23 mouse cellular contexts compared by ENCODE assay signal in the genomic region with DNA sequence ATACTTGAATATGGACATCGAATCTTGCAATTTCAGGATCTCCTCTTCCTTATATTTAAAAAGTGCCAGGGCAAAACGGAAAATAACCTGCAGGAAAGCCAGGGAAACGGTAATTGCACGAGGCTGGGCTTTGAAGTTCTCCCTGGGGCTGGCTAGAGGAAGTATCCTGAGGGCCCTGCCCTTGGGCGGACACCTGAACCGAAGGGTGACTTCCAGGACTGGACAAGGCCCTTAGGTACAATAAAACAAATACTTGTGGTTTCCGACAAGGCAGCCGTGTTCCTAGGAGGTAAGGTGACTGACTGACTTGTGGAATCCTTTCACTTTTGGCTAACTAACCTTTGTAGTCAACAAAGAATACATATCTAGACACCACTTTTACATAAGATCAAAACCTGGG. TPM values are rescaled to one million over a fixed set of nuclear protein-coding genes. Genes with fewer than 3 reads are reported as not detected.
"Had no signal": no experiment of that assay in that cellular context is flagged by ENCODE, and none has a peak within 500 bp of the region (broad histone marks: within the 10 kb centered on the region; RNA-seq: fewer than 3 reads in every experiment).

No protein-coding gene starts in this region.

- ATAC-seq: forebrain, postnatal 0 days; hindbrain, postnatal 0 days; intestine, embryonic 16.5 days had no signal

- H3K9ac ChIP-seq: forebrain, postnatal 0 days; heart, embryonic 12.5 days; hindbrain, embryonic 13.5 days; hindbrain, embryonic 15.5 days; kidney, embryonic 15.5 days; limb, embryonic 13.5 days; limb, embryonic 15.5 days had no signal

- H3K9me3 ChIP-seq: heart, embryonic 10.5 days; heart, embryonic 12.5 days; hindbrain, embryonic 13.5 days; hindbrain, embryonic 15.5 days; kidney, embryonic 15.5 days; limb, embryonic 13.5 days; limb, embryonic 15.5 days had no signal

- H3K4me3 ChIP-seq: heart, embryonic 10.5 days; heart, embryonic 12.5 days; hindbrain, embryonic 13.5 days; hindbrain, embryonic 15.5 days; kidney, embryonic 15.5 days; limb, embryonic 13.5 days; limb, embryonic 15.5 days had no signal

- H3K27me3 ChIP-seq: heart, embryonic 12.5 days; hindbrain, embryonic 13.5 days; hindbrain, embryonic 15.5 days; kidney, embryonic 15.5 days; limb, embryonic 13.5 days; limb, embryonic 15.5 days had no signal

- DNase-seq: forebrain, postnatal 0 days; gastrocnemius, postnatal 14 days; heart, adult 18-20 months; heart, postnatal 10 days; kidney, adult 11 months; kidney, adult 2 months; kidney, adult 9 months; kidney, postnatal 14 days; kidney, postnatal 36 days; layer of hippocampus, adult 9-11 months; layer of hippocampus, postnatal 36 days; left cerebral cortex, postnatal 4 days had no signal

- H3K4me2 ChIP-seq: heart, embryonic 12.5 days; hindbrain, embryonic 13.5 days; hindbrain, embryonic 15.5 days; kidney, embryonic 15.5 days; limb, embryonic 13.5 days; limb, embryonic 15.5 days had no signal

- H3K4me1 ChIP-seq: heart, embryonic 12.5 days; hindbrain, embryonic 13.5 days; hindbrain, embryonic 15.5 days; kidney, embryonic 15.5 days; limb, embryonic 13.5 days; limb, embryonic 15.5 days had no signal

- H3K27ac ChIP-seq: heart, embryonic 10.5 days; hindbrain, embryonic 13.5 days; hindbrain, embryonic 15.5 days; hindbrain, postnatal 0 days; kidney, embryonic 15.5 days; kidney, postnatal 0 days; limb, embryonic 13.5 days; limb, embryonic 15.5 days had no signal

RNA-seq across cellular contexts. Expression of a gene that starts 44.9 kb away (rescaled TPM):
- total RNA-seq: hematopoietic stem cell, adult 5-6 weeks had no signal
